Mouse (Mus musculus): ENCODE data around the gene Gprc5a. TPM values are rescaled to one million over a fixed set of nuclear protein-coding genes. Genes with fewer than 3 reads are reported as not detected.
A peak's percentile ranks its signal among the peaks of the same experiment; 100 is the strongest.

Gprc5a gene
- polyA plus RNA-seq, 1 experiment from 2014 or later: 14.0 TPM

DNA sequence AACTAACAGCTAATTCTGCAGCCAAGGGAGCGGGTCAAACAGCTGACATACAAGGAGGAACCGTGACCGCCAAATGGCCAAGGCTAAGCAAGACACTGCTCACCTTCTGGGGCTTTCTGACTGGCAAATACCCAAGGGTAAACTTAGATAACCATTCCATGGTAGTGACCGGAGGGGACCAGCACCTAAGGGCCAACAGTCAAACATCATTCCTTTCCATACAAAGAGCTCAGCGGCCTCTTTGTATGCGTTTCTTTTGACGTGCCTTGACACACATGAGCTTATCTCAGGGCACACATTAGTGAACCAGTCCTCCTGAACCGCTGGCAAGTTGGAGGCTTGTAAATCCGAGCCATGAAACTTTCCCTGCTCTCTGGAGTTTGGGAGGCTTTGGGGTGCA is 18.2 kb upstream of the Gprc5a start:
- no peaks in the 10 kb centered on the region for H3K36me3 ChIP-seq
- no peak overlapping the region for H3K27ac ChIP-seq
- no peak for ATAC-seq (replicated peaks; ENCODE audit: low FRiP score)
- no peak overlapping the region for H3K4me3 ChIP-seq (replicated peaks)
- H3K4me1 ChIP-seq: peaks cover 8% of the 10 kb centered on the region
- WGBS: 73% methylated on average over 9 of the region's 9 CpGs
- H3K9ac ChIP-seq: no peak overlapping the region
- H3K4me2 ChIP-seq: no peak overlapping the region
- no peaks in the 10 kb centered on the region for H3K9me3 ChIP-seq (replicated peaks)
- H3K27me3 ChIP-seq: no peaks in the 10 kb centered on the region

DNA sequence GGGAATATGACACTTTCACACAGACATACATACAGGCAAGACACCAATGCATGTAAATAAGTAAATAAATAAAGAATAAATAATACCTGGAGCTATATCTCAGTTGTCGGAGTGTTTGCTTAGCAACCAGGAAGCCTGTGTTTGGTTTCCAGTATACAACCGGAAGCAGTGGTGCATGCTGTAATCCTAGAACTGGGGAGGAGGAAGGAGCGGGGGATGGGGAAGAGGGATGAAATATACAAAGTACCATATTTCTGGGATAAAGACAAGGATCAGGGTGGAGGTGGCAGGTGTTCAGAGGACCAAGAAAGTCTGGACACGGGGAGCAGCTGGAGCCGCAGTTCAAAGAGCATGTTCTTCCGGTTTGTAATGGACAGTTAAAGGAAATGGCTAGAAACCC is 16.9 kb upstream of the Gprc5a start:
- ATAC-seq (replicated peaks; ENCODE audit: low FRiP score): peak; percentile 44
- no peak overlapping the region for H3K27ac ChIP-seq
- 39% methylated on average over 6 of the region's 6 CpGs for WGBS

DNA sequence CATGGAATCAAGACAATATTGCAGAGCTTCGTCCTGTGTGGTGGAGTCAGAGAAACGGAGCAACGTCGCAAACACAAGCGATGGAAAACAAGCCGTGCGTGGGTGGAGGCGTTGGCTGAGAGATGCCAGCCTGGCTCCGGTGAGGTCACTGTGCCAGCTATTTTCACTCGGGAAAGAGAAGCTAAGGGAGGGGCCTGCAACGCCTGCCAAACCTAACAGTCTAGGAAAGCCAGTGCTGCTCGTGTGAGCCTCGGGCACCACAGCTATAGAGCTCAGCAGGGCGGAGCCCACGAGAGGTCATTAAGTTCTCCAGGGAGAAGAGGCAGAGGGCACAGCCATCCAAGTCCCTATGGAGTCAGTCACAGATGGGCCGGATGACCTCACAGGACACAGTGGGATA is 16.5 kb upstream of the Gprc5a start:
- 49% methylated on average over 16 of the region's 16 CpGs for WGBS
- Histone ChIP-seq H3K27ac (no peak overlapping the region; the same call in 1 of the 2 replicates), H3K36me3 (no peaks in the 10 kb centered on the region), H3K4me1 (peaks cover 8% of the 10 kb centered on the region), H3K4me3 (replicated peaks) (no peak overlapping the region), H3K4me2 (no peak overlapping the region), H3K9ac (no peak overlapping the region), H3K9me3 (replicated peaks) (no peaks in the 10 kb centered on the region), H3K27me3 (no peaks in the 10 kb centered on the region)
- ATAC-seq (replicated peaks; ENCODE audit: low FRiP score): peak; percentile 59

More for the DNA sequence above, 16.9 kb upstream of the Gprc5a start:
- Histone ChIP-seq H3K9me3 (replicated peaks) (no peaks in the 10 kb centered on the region), H3K9ac (no peak overlapping the region), H3K4me1 (peaks cover 8% of the 10 kb centered on the region), H3K36me3 (no peaks in the 10 kb centered on the region), H3K27me3 (no peaks in the 10 kb centered on the region), H3K4me3 (replicated peaks) (no peak overlapping the region), H3K4me2 (no peak overlapping the region)

DNA sequence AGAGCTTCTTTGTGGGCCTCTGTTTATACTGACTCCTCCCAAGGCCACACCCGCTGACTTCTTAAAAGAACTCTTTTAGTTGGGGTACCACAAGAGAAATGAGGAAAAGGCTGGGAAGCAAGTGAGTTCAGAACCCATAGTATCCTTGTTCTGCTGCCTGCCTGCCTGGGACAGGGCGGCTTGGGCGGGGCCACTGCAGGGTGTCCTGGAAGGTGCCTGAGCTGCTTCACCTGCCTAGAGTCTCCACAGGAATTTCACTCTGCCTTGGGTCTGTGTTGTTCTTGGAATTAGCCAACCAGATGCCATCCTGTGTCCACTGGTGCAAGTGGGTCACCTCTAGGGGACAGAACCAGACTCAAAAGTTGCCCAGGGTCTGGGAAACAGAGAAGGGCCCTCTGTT is 11.7 kb upstream of the Gprc5a start:
- no peaks in the 10 kb centered on the region for H3K36me3 ChIP-seq
- no peaks in the 10 kb centered on the region for H3K9me3 ChIP-seq (replicated peaks)
- 80% methylated on average over 3 of the region's 3 CpGs for WGBS
- no peak overlapping the region for H3K9ac ChIP-seq
- H3K27me3 ChIP-seq: no peaks in the 10 kb centered on the region
- H3K4me3 ChIP-seq (replicated peaks): no peak overlapping the region
- no peak for ATAC-seq (replicated peaks; ENCODE audit: low FRiP score)
- peaks cover 10% of the 10 kb centered on the region for H3K4me1 ChIP-seq
- H3K27ac ChIP-seq: no peak overlapping the region
- H3K4me2 ChIP-seq: no peak overlapping the region

DNA sequence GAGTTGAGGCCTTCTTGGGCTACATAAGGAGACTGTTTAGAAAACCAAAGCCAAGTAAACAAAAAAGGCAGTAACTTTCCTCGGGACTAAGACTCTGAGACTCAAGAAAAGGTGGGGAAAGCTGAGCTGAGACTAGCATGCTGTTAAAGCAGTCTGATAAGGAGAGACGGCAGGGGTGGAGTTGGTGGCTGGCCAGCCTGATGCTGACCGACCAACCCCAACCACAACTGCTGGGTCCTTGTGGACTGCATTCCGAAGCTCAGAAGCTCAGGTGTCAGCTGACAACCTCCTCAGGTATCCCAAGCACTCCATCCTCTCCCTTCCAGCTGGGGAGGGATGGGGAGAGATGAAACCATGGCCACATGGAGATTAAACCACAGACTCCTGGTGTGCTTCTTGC is 9.6 kb upstream of the Gprc5a start:
- H3K4me1 ChIP-seq: peaks cover 6% of the 10 kb centered on the region; the same call in 1 of the 2 replicates
- 48% methylated on average over 4 of the region's 4 CpGs for whole genome bisulfite sequencing

DNA sequence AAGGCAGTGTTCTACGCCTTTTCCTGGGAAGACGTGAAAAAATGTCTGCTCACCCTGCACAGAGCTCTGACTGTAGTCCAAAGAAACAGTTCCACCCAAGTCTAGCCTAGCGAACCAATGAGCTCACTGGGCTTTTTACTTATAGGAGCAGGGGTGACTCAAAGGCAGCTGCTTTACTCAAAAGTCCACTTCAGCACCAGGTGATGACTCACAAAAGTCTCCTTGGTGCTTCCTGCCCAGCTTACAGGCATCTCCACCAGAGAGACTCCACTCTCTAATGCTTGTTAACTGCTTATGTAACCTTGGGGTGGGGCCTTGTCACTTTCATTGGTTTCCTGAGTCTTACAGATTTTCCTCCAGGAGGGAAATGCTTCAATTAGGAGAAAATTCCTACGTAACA is 4.7 kb upstream of the Gprc5a start:
- H3K9ac ChIP-seq: no peak overlapping the region
- H3K4me3 ChIP-seq (replicated peaks): no peak overlapping the region
- no peak overlapping the region for H3K27ac ChIP-seq
- no peak for ATAC-seq (replicated peaks; ENCODE audit: low FRiP score)
- H3K36me3 ChIP-seq: no peaks in the 10 kb centered on the region
- no peaks in the 10 kb centered on the region for H3K27me3 ChIP-seq
- WGBS: 93% methylated on average over 4 of the region's 4 CpGs
- peaks cover 18% of the 10 kb centered on the region for H3K4me1 ChIP-seq
- H3K9me3 ChIP-seq (replicated peaks): no peaks in the 10 kb centered on the region
- H3K4me2 ChIP-seq: no peak overlapping the region

More for the DNA sequence above, 9.6 kb upstream of the Gprc5a start:
- no peak for ATAC-seq (replicated peaks; ENCODE audit: low FRiP score)
- Histone ChIP-seq H3K27me3 (no peaks in the 10 kb centered on the region), H3K4me2 (no peak overlapping the region), H3K36me3 (no peaks in the 10 kb centered on the region), H3K9me3 (replicated peaks) (no peaks in the 10 kb centered on the region), H3K27ac (no peak overlapping the region), H3K9ac (no peak overlapping the region), H3K4me3 (replicated peaks) (no peak overlapping the region)

DNA sequence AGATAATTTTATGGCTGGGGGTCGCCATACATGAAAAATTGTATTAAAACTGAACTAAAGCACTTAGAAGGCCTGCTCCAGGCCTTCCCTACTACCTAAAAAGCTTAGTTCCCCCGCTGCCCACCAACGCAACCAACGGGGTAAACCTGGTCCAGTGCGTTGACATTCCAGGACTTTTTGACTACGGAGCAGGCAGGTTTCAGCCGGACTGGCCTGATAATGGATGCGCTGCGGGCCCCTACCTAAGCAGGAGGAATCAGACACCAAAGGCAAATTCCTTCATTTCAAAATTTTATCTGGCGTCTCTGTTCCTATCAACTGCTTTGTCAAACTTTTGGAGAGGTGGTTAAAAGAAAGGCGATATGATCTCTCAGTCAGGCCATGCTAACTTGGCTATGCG is 830 bp upstream of the Gprc5a start:
- H3K9me3 ChIP-seq (replicated peaks): no peaks in the 10 kb centered on the region
- H3K4me3 ChIP-seq (replicated peaks): peak overlapping the region; percentile 55; the same call in 1 of the 2 replicates
- no peaks in the 10 kb centered on the region for H3K27me3 ChIP-seq
- no peaks in the 10 kb centered on the region for H3K36me3 ChIP-seq
- WGBS: 67% methylated on average over 12 of the region's 12 CpGs
- peak overlapping the region; percentile 79 for H3K4me2 ChIP-seq
- H3K4me1 ChIP-seq: peaks cover 31% of the 10 kb centered on the region
- peak overlapping the region; percentile 45 for H3K27ac ChIP-seq
- no peak for ATAC-seq (replicated peaks; ENCODE audit: low FRiP score)
- no peak overlapping the region for H3K9ac ChIP-seq

DNA sequence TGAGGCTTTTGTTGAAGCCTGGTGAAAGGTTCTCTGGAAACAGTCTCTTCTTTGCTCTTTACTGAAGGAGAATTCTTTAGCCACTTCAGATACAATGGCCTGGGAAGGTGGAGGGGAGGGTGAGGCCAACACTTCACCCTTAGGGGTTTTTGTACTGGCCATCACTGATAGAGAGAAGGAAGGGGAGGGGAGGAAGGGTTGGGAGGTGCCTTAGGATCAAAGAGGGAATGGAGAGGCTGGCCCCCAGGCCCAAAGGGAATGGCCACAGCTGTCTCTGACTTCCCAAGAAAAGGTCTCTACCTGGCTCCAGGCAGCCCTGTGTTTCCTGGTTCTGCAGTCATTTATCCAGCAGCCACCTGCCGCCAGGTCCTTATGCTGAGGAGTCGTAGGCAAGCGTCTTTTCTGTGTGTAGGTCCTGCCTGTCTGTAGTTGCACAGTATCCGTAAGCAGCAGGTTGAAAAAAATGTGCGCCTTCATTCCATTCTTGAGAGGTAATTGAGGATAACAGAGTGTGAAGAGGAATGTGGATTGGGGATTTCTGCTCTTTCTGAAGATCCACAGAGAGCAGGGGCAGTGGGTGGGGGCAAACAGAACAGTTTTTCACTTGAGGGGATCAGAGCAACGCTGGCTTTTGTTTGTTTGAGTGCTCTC is 1.5 kb downstream of the Gprc5a start:
- Histone ChIP-seq H3K4me2 (peak overlapping the region; percentile 79), H3K9me3 (replicated peaks) (no peaks in the 10 kb centered on the region), H3K27me3 (no peaks in the 10 kb centered on the region), H3K36me3 (no peaks in the 10 kb centered on the region), H3K27ac (no peak overlapping the region), H3K4me3 (replicated peaks) (peak overlapping the region; percentile 55), H3K4me1 (peaks cover 37% of the 10 kb centered on the region), H3K9ac (no peak overlapping the region)
- ATAC-seq (replicated peaks; ENCODE audit: low FRiP score): no peak
- WGBS: 41% methylated on average over 6 of the region's 6 CpGs

DNA sequence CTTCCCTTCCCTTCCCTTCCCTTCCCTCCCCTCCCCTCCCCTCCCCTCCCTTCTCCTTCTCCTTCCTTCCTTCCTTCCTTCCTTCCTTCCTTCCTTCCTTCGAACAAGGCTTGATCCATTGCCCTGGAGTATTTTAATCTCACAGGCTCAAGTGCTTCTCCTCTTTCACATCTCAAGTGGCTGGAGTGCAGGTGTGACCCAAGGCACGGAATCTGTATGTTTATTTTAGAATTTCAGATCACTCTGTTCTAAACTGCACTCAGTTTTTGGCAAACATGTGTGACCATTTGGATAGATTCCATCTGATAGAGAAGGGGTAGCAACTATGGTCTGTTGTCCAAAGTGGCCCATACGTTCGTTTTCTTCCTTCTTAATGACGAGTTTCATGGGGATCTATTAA is 2.8 kb downstream of the Gprc5a start:
- 71% methylated on average over 5 of the region's 5 CpGs for WGBS
- H3K9ac ChIP-seq: no peak overlapping the region
- H3K27ac ChIP-seq: no peak overlapping the region
- H3K9me3 ChIP-seq (replicated peaks): no peaks in the 10 kb centered on the region
- H3K4me3 ChIP-seq (replicated peaks): no peak overlapping the region
- H3K4me2 ChIP-seq: no peak overlapping the region
- no peak for ATAC-seq (replicated peaks; ENCODE audit: low FRiP score)
- no peaks in the 10 kb centered on the region for H3K36me3 ChIP-seq
- no peaks in the 10 kb centered on the region for H3K27me3 ChIP-seq
- peaks cover 37% of the 10 kb centered on the region for H3K4me1 ChIP-seq

DNA sequence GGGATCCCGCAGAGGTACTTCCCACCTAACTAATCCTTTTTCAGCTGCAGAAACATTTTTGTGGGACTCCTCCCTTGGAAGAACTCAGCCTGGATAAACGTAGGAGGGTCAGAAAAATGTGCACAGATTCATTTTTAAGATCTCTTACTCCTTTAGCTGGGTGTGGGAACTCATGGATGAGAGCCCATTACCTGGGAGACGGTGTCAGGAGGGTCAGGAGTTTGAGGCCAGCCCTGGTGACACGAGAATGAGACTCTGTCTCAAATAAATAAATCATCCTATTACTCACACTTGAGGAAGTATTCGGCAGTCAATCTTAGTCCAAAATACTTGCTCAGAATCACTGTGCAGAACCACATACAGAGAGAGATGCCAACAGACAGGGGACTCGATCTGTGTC is 4.4 kb downstream of the Gprc5a start:
- peaks cover 34% of the 10 kb centered on the region for H3K4me1 ChIP-seq
- no peaks in the 10 kb centered on the region for H3K27me3 ChIP-seq
- no peak overlapping the region for H3K4me2 ChIP-seq
- no peaks in the 10 kb centered on the region for H3K36me3 ChIP-seq
- H3K9me3 ChIP-seq (replicated peaks): no peaks in the 10 kb centered on the region
- no peak overlapping the region for H3K9ac ChIP-seq
- no peak overlapping the region for H3K4me3 ChIP-seq (replicated peaks)
- no peak overlapping the region for H3K27ac ChIP-seq
- ATAC-seq (replicated peaks; ENCODE audit: low FRiP score): no peak
- WGBS: 48% methylated on average over 6 of the region's 6 CpGs

DNA sequence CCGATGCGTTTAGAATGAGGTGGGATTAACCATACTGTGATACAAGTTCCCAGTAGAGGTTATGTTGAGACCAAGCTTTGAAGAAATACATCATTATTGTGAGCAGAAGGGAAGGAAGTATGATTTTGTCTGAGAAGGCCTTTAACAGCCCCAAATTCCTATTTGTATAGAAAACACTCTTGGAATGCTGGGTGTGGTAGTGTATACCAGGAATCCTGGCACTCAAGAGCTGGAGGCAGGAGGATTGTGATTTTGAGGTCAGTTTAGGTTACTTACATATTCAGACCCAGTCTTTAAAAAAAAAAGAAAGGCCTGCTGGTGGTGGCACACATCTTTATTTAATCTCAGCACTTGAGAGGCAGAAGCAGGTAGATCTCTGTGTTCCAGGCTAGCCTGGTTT is 4.9 kb downstream of the Gprc5a start:
- no peak for ATAC-seq (replicated peaks; ENCODE audit: low FRiP score)

DNA sequence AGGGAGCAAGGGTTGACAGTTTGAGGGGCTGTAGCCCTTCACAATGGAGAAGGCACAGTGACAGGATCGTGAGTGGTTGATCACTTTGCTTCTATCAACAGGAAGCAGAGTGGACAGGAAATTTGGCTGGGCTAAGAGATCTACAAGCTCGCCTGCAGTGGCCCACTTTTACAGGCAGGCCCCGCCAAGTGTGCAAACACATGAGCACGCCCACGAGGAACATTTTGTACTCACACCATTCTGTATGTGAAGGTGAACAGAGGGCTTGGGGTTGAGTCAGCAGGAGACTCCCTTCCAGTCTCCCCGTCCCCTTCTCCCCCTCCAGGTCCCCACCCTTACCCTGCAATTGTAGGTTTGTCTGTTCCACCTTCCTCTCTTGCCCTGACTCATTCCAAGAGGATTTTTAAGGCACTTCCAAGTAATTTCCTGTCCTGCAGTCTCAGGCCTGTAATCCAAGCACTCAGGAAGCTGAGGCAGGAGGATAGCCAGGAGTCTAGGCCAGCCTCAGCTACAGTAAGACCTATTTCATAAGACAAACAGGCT is 9.0 kb downstream of the Gprc5a start:
- no peaks in the 10 kb centered on the region for H3K27me3 ChIP-seq
- no peaks in the 10 kb centered on the region for H3K9me3 ChIP-seq (replicated peaks)
- H3K27ac ChIP-seq: no peak overlapping the region
- H3K4me3 ChIP-seq (replicated peaks): no peak overlapping the region
- H3K4me1 ChIP-seq: peaks cover 6% of the 10 kb centered on the region
- H3K36me3 ChIP-seq: peaks cover 8% of the 10 kb centered on the region
- no peak overlapping the region for H3K9ac ChIP-seq
- no peak overlapping the region for H3K4me2 ChIP-seq
- ATAC-seq (replicated peaks; ENCODE audit: low FRiP score): no peak
- WGBS: 71% methylated on average over 6 of the region's 6 CpGs

More for the DNA sequence above, 4.9 kb downstream of the Gprc5a start:
- 79% methylated on average over 2 of the region's 2 CpGs for WGBS
- H3K9me3 ChIP-seq (replicated peaks): no peaks in the 10 kb centered on the region
- peaks cover 29% of the 10 kb centered on the region for H3K4me1 ChIP-seq
- no peaks in the 10 kb centered on the region for H3K27me3 ChIP-seq
- no peak overlapping the region for H3K9ac ChIP-seq
- no peaks in the 10 kb centered on the region for H3K36me3 ChIP-seq
- no peak overlapping the region for H3K4me3 ChIP-seq (replicated peaks)
- no peak overlapping the region for H3K27ac ChIP-seq
- H3K4me2 ChIP-seq: no peak overlapping the region

DNA sequence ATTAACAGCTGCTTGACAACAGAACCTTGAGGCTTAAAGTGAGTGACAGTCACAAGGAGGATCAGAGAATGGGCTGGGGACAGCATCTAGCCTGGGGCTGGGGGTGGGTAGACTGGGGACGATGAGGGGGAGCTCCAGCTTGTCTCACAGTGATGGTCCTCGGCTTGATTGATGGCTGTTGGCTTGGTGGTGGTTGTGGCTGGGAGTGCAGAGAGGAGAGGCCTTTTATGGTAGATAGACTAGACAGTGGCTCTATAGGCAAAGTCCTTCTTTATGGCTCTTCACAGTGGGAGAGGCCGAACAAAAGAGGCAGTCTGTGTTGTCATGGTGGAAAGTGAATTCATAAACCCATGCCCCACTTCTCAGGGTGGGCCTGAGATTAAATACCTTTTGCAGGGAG is 10.8 kb downstream of the Gprc5a start:
- Histone ChIP-seq H3K27me3 (no peaks in the 10 kb centered on the region), H3K4me1 (peaks cover 6% of the 10 kb centered on the region; the same call in 1 of the 2 replicates), H3K36me3 (peaks cover 13% of the 10 kb centered on the region), H3K4me2 (no peak overlapping the region), H3K4me3 (replicated peaks) (no peak overlapping the region), H3K9ac (no peak overlapping the region), H3K9me3 (replicated peaks) (no peaks in the 10 kb centered on the region), H3K27ac (no peak overlapping the region)
- ATAC-seq (replicated peaks; ENCODE audit: low FRiP score): no peak
- 27% methylated on average over 3 of the region's 3 CpGs for WGBS
